Mouse (Mus musculus) erythroid progenitor cell, adult 5-6 weeks (primary cell): ENCODE measurements around the gene Rbpj. TPM values are rescaled to one million over a fixed set of nuclear protein-coding genes. Genes with fewer than 3 reads are reported as not detected.

Experiments used
- ATAC-seq: replicated peaks from 2 replicates; pipeline ENCODE4 v1.8.0; 2016; ENCODE audit warnings: moderate number of reproducible peaks, mild to moderate bottlenecking, moderate TSS enrichment, inconsistent platforms; ENCODE audit not compliant: poor library complexity, low FRiP score, severe bottlenecking
- total RNA-seq, 2 experiments: library from RNA; stranded (forward) in 1 of 2; stranded (reverse) in 1 of 2; fragments of 150-400 nt in 1 of 2; fragments of 186-747, 209-891 nt in 1 of 2; gene quantifications; 2 replicates each; pipeline versions ENCODE4 v1.2.3 to v1.2.4; 2015 to 2017; ENCODE audit warnings: low replicate concordance in 2 of 2

Rbpj gene
- total RNA-seq, 2 experiments from 2014 or later = 25.9 to 28.5 TPM

- no peak for ATAC-seq
Measured at GRCm38 (mm10) chr5:53505751-53506150, 39.8 kb downstream of the Rbpj start.

GRCm38 (mm10) chr5:53507371-53507770 lies 41.4 kb downstream of the Rbpj start:
- no peak for ATAC-seq

- no peak for ATAC-seq
Measured at GRCm38 (mm10) chr5:53509465-53509864, 43.5 kb downstream of the Rbpj start.

DNA sequence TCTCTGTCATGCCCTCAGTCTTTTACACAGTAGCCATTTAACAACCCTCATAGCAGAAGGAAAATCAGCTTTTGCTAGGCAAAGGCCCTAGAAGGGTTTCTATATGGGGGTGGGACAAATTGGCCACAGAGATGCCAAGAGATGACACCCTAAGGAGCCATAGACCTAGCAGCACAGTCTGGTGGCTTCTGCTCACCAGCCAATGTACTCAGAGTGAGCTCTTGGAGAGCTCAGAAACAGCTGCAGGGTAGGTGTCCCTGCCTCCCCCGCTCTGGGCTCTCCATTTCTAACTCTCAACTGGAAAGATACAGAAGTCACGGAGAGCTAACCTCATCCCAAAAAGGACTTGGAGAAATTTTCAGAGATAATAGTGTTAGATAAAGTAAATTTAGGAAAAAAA lies 44.0 kb downstream of the Rbpj start:
- ATAC-seq = no peak

GRCm38 (mm10) chr5:53511426-53511825 lies 45.5 kb downstream of the Rbpj start:
- ATAC-seq = no peak

GRCm38 (mm10) chr5:53514959-53515612 lies 49.1 kb downstream of the Rbpj start:
- ATAC-seq = no peak

DNA sequence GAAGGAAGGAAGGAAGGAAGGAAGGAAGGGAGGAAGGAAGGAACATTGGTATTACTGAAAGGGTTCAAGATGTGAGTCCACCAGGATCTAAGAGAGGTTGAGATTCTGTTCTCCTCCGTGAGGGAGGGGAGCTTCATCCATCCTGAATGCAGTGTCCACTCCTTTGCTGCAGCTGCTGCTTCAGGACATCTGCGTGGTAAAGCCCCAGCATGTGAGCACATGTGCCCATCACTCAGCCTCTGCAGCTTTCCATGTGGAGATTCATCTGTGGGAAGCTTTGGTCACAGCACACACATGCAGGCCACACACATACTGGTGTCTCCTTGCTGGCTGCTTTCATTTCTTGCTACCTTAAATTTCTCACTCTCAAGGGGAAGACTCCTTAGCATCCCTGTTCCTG lies 50.5 kb downstream of the Rbpj start:
- no peak for ATAC-seq

DNA sequence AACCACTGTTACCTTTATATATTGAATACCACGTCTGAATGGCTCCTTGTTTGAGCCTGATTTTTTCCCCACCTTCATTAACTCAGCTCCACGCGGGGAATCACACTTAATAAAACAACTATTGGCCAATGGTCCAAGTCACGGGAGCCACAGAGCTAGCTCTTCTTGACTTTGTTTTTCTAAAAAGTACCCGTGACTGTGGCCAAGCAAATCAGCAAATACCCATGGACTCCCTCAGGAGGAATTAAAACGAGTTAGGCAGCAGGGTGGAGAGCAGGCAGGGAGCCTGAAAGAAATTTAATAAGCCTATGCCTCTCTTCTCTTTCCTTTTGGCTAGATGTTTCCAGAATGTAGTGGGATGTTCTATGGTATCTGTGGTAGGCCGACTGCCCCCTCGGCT lies 51.9 kb downstream of the Rbpj start:
- ATAC-seq = no peak

DNA sequence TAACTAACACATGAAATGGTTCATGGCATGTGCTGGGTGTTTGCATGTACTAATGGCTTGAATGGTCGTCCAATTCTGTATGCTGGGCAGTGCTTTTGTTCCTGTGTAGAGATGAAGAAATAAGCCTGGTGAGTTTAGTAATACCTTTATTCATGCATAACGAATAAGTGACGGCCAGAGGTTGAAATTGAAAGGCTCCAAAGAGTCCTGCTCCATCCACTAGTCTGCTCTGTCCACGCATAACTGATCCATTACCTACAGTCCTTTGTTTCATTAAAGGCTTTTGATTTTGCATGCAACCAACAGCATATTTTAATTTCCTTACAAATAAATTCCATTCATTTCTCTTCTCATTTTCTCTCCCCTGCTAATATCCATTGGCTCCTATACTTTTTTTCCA lies 53.2 kb downstream of the Rbpj start:
- ATAC-seq = no peak

GRCm38 (mm10) chr5:53519998-53520577 lies 54.1 kb downstream of the Rbpj start:
- ATAC-seq = no peak

DNA sequence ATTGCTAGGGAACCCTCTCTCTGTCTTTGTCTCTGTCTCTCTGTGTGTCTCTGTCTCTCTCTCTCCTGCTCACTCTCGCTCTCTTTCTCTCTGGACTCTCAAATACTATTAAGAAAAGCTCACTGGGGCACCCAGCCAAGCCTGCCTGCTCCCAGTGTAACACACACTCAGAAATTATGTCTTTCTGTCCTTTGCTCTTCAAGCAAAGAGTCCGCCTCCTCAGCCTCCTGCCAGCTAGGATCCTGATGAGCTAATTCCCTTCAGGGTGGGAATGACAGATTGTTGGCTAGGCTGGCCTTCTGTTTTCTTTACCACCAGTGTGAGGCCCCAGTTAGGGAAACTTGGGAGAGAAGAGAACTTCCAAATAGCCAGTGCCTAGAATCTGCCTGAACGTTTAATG lies 57.1 kb downstream of the Rbpj start:
- no peak for ATAC-seq

DNA sequence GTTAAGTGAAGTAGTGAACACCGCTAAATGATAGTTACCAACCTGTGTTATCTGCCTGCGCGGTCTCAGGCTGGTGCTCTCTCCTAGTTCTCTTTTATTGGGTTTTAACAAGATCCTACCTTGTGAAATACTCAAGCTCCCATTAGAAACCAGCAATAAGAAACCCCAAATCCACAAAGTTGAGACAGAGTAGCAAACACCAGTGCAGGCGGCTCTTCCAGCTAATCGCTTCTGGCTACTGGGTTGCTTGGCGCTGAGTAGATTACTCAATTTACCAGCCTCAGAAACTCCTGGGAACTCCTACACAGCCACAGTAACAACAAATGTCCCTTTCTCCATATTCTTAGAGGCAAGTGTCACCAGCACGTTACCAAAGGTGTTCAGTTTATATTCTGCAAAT lies 58.2 kb downstream of the Rbpj start:
- ATAC-seq = no peak

DNA sequence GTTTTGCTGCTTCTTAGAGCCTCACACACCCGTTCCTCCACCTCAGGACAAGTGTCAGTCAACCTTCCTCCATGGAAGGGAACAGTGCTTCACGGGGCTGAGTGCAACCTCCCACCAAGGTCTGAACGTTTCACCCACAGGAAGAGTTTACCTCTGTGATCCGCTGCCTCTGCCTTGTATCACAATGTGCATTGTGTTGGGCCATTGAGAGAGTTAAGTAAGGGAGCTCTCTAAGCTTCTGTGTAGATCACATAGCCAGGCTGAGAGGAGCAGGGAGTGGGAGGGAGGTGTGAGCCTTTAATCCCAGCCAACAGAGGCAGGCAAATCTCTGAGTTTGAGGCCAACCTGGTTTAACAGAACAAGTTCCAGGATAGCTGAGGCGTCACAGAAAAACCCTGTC lies 58.9 kb downstream of the Rbpj start:
- no peak for ATAC-seq

GRCm38 (mm10) chr5:53525305-53526069 lies 59.5 kb downstream of the Rbpj start:
- no peak for ATAC-seq

- ATAC-seq = no peak
Measured at GRCm38 (mm10) chr5:53526070-53526430, 60.1 kb downstream of the Rbpj start.

DNA sequence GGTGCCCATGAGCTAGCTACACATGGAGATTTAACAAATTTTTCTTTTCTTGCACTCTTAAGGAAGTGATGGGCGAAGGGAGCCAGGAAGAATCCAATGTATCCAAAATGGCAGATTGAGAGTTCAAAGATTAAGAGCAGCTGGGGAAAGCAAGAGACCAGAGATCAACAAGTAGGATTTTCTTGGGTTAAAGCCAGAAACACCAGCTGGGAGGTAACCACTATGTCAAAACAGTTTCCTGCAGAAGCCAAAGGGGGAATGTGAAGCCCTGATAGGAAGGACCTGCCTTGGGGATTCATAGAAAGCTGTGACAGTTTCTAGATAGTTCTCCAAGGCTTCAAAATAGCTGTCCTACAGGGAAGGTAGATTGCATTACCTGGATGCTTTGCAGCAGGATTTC lies 63.9 kb downstream of the Rbpj start:
- ATAC-seq = no peak

GRCm38 (mm10) chr5:53535096-53535495 lies 69.1 kb downstream of the Rbpj start:
- no peak for ATAC-seq

- ATAC-seq = no peak
Measured at GRCm38 (mm10) chr5:53536635-53537554, 70.9 kb downstream of the Rbpj start.

DNA sequence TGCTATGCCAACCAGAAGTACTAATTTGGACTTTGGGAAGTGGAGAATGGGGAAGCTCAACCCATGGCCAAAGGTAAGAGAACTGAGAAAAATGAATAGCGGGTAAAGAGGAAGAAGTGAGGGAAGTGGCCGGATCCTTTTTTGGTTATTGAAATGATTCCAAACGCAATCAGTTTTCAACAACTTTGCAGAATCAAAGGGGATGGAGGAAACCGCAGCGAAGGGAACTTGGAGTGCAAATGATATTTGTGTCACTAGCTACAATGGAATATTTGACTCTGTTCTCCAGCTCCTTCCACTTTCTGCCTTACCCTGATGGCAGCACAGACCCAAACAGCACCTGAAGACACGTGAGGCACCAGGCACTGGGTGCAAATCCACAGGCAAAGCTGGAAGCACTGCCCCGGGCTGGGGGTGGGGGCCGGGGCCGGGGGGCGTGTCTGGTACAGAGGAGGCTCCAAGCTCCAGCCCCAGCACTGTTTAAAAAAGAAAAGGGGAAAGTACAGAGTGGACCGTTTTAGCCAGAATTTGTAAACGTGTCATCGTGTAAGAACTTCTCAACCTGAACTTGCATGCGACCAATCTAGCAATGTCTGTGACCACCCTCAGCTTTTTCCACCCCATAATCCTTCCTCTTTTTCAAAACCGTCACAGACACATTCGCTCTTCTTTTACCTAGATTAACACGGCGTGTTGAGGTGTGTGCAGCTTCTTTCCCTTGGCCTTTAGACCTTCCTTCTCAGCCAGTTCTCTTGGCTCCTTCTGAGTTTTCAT lies 74.1 kb downstream of the Rbpj start:
- ATAC-seq = no peak

GRCm38 (mm10) chr5:53542073-53542472 lies 76.1 kb downstream of the Rbpj start:
- no peak for ATAC-seq
